Mouse (Mus musculus): Measurements from ENCODE around the gene Otoa. TPM values are rescaled to one million over a fixed set of nuclear protein-coding genes. Genes with fewer than 3 reads are reported as not detected.

Otoa gene
- polyA plus RNA-seq, 1 experiment from 2014 or later: not detected

DNA sequence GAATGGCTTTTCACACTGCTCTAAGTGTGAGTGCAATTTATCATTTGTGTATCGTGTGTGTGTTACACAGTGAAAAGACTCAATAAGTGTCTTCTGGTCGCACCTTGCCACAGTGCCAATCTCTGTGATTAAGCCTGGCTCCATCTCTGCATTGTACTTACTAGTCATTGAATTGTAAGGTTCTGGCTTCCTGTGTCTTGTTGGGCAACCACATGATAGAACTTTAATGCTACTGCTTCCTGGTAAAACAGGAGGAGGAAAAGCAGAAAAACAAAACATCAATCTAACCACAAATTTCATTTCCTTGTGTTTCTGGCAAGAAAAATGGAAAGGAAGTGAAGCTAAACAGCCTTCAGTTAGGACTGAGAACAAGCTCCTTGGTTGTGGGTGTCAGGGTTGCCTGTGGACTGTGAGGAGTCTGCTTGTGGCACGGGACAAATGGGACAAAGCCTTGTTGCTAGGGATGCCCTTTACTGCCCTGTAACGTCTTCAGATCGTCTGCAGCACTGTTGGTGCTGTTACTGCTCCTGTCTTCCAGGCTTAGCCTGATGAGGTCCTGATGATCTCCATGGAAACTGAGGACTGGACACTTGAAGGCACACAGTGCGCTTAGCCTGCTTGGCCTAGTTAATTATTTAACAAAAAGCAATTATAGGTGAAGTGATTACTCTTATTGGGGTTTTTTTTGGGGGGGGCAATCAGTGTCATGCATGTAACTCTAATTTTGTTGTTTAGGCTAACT lies 21.8 kb upstream of the Otoa start:
- WGBS: 76% methylated on average over 6 of the region's 6 CpGs
- Histone ChIP-seq H3K36me3 (peaks cover 85% of the 10 kb centered on the region), H3K4me3 (no peak overlapping the region)

GRCm38 (mm10) chr7:121064309-121064708 lies 17.1 kb upstream of the Otoa start:
- no peaks in the 10 kb centered on the region for H3K27me3 ChIP-seq (ENCODE audit: low read depth, poor library complexity, severe bottlenecking)
- H3K4me3 ChIP-seq: no peak overlapping the region
- H3K27ac ChIP-seq: no peak overlapping the region
- peaks cover 78% of the 10 kb centered on the region for H3K36me3 ChIP-seq
- H3K4me1 ChIP-seq: no peaks in the 10 kb centered on the region
- no peaks in the 10 kb centered on the region for H3K9me3 ChIP-seq (replicated peaks)
- DNase-seq (ENCODE audit: low spot score): no peak
- WGBS: 74% methylated on average over 4 of the region's 4 CpGs

More for the DNA sequence above, 21.8 kb upstream of the Otoa start:
- H3K27ac ChIP-seq: no peak overlapping the region
- DNase-seq (ENCODE audit: low spot score): no peak
- H3K9me3 ChIP-seq (replicated peaks): no peaks in the 10 kb centered on the region
- H3K27me3 ChIP-seq (ENCODE audit: low read depth, poor library complexity, severe bottlenecking): no peaks in the 10 kb centered on the region
- no peaks in the 10 kb centered on the region for H3K4me1 ChIP-seq

DNA sequence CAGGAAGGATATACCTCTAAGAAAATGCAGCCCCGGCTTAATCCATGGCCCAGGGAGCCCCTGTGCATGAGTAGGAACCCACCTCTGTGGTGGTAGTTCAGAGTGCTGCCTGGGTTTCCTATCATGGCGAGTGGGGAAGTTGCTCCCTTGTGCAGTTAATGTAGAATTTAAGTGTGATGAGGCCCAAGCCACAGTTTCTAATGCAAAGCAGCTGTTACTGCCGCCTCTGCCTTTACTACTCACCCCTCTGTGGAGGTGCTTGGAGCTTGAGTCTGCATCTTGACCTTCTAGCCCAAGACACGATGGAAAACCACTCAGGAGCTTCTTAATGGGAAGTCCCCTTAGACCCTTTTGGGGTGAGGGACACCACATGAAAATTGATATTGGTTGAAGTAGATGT lies 10.2 kb upstream of the Otoa start:
- WGBS: 77% methylated on average over 4 of the region's 4 CpGs
- peaks cover 87% of the 10 kb centered on the region for H3K36me3 ChIP-seq

GRCm38 (mm10) chr7:121072506-121072905 lies 8.9 kb upstream of the Otoa start:
- Histone ChIP-seq H3K9me3 (replicated peaks) (no peaks in the 10 kb centered on the region), H3K4me1 (0 out of 2 replicates have a peak, but pooled peaks cover 4% of the 10 kb centered on the region), H3K27ac (no peak overlapping the region), H3K27me3 (ENCODE audit: low read depth, poor library complexity, severe bottlenecking) (no peaks in the 10 kb centered on the region), H3K36me3 (peaks cover 88% of the 10 kb centered on the region), H3K4me3 (no peak overlapping the region)
- DNase-seq (ENCODE audit: low spot score): no peak
- WGBS: 93% methylated on average over 5 of the region's 5 CpGs

More for the DNA sequence above, 10.2 kb upstream of the Otoa start:
- no peaks in the 10 kb centered on the region for H3K27me3 ChIP-seq (ENCODE audit: low read depth, poor library complexity, severe bottlenecking)
- DNase-seq (ENCODE audit: low spot score): no peak
- no peak overlapping the region for H3K4me3 ChIP-seq
- no peak overlapping the region for H3K27ac ChIP-seq
- no peaks in the 10 kb centered on the region for H3K9me3 ChIP-seq (replicated peaks)
- 0 out of 2 replicates have a peak, but pooled peaks cover 4% of the 10 kb centered on the region for H3K4me1 ChIP-seq

DNA sequence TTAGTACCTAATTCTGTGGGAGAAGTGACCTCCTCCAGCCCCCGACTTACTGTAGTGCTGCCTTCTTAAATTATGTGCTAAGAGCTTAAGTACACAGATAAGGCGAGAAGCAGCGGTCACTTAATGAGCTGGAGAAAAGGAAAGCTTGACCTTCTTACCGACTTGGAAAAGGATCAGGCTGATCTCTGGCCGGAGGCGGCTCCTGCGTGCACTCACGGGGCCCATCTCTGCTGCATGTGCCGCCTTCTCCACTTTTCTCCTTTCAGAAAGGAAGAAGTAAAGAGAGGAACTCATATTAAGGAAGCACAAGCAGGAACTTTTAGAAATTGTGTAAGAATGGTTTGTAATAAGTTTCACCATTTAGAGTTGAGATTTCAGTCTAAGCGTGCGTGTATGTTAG lies 7.2 kb upstream of the Otoa start, which contains the start of gene Igsf6:
Gene Igsf6, minus strand, starts transcription at position 292 of the 400 bp plus-strand sequence.
- no peak within 1 kb of the TSS for H3K4me3 ChIP-seq
- peaks cover 88% of the 10 kb centered on the region for H3K36me3 ChIP-seq
- H3K27me3 ChIP-seq (ENCODE audit: low read depth, poor library complexity, severe bottlenecking): no peaks in the 10 kb centered on the region
- DNase-seq (ENCODE audit: low spot score): no peak
- WGBS: 84% methylated on average over 11 of the region's 11 CpGs
- H3K4me1 ChIP-seq: 0 out of 2 replicates have a peak, but pooled peaks cover 4% of the 10 kb centered on the region
- H3K27ac ChIP-seq: no peak within 1 kb of the TSS
- H3K9me3 ChIP-seq (replicated peaks): no peaks in the 10 kb centered on the region

- no peak for DNase-seq (ENCODE audit: low spot score)
- WGBS: 89% methylated on average over 6 of the region's 6 CpGs
- Histone ChIP-seq H3K27me3 (ENCODE audit: low read depth, poor library complexity, severe bottlenecking) (no peaks in the 10 kb centered on the region), H3K4me3 (no peak overlapping the region), H3K36me3 (peaks cover 87% of the 10 kb centered on the region), H3K27ac (no peak overlapping the region), H3K4me1 (0 out of 2 replicates have a peak, but pooled peaks cover 4% of the 10 kb centered on the region), H3K9me3 (replicated peaks) (no peaks in the 10 kb centered on the region)
These were observed 6.5 kb upstream of the Otoa start for GRCm38 (mm10) chr7:121074801-121075400.

DNA sequence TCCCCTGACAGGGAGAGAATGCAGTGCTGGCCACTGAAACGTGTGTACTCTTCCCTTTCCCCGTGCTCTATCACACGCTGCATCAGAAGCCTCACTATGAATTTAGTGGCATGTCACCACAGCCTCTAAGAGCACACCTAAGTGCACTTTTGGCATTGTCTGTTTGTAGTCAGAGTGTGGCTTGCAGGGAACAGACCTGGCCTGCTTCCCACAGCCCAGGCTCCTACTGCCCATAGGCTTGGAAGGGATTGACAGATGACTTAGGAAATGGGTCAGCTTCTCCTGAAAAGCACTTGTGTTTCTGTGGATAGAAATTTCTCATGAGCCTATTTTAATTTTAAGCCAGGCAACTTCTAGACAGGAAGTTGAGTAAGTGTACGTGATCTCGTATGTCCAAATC lies 6.0 kb upstream of the Otoa start:
- Histone ChIP-seq H3K36me3 (peaks cover 87% of the 10 kb centered on the region), H3K27ac (no peak overlapping the region), H3K4me1 (0 out of 2 replicates have a peak, but pooled peaks cover 4% of the 10 kb centered on the region), H3K27me3 (ENCODE audit: low read depth, poor library complexity, severe bottlenecking) (no peaks in the 10 kb centered on the region), H3K4me3 (no peak overlapping the region), H3K9me3 (replicated peaks) (no peaks in the 10 kb centered on the region)
- no peak for DNase-seq (ENCODE audit: low spot score)
- WGBS: 92% methylated on average over 5 of the region's 5 CpGs

GRCm38 (mm10) chr7:121077311-121077710 lies 4.1 kb upstream of the Otoa start:
- Histone ChIP-seq H3K27me3 (ENCODE audit: low read depth, poor library complexity, severe bottlenecking) (no peaks in the 10 kb centered on the region), H3K36me3 (peaks cover 71% of the 10 kb centered on the region), H3K9me3 (replicated peaks) (no peaks in the 10 kb centered on the region), H3K4me1 (peaks cover 8% of the 10 kb centered on the region), H3K27ac (no peak overlapping the region), H3K4me3 (no peak overlapping the region)
- WGBS: 94% methylated on average over 6 of the region's 6 CpGs
- no peak for DNase-seq (ENCODE audit: low spot score)

DNA sequence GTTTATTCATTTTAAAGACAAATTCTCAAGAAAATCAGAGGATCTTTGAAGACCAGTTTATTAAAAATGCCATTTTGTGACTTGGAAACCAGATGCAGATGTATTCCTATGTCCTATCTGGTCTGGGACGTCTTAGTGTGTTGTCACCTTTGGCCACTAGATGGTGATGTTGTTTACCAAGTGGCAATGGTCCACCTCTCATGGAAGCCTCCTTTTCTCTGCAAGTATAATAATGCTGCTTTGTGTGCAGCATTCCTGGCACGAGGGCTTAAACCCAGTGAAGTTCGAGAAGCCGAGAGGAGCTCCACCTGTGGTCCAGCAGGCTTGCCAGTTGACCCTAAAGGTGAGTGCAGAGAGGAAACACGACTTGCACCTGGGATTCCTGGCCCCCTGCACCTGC lies 3.6 kb upstream of the Otoa start:
- H3K27ac ChIP-seq: no peak overlapping the region

DNA sequence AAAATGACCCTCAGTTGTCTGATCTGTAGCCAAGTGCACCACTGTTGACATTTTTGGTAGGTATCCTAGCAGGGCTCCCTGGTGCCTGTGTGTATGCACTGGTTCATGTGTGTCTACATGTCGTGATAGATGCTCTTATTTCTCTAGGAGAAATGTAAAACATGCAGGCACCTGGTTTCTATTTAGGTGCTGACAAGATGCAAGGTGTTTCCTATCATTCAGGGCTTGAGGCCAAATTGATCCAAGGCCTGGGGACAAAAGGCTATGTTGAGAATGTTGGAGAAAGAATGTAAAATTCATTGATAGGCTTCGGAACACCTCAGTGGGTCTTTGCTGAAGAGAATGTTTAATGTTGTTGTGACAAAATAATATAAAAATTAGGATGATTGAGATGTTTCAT lies 366 bp downstream of the Otoa start:
- Histone ChIP-seq H3K9me3 (replicated peaks) (no peaks in the 10 kb centered on the region), H3K4me1 (peaks cover 30% of the 10 kb centered on the region), H3K4me3 (no peak overlapping the region), H3K27ac (no peak overlapping the region), H3K27me3 (ENCODE audit: low read depth, poor library complexity, severe bottlenecking) (no peaks in the 10 kb centered on the region), H3K36me3 (peaks cover 32% of the 10 kb centered on the region)
- WGBS: 59% methylated on average over 2 of the region's 2 CpGs
- no peak for DNase-seq (ENCODE audit: low spot score)

More for the DNA sequence above, 3.6 kb upstream of the Otoa start:
- H3K4me1 ChIP-seq: peaks cover 11% of the 10 kb centered on the region
- no peak overlapping the region for H3K4me3 ChIP-seq
- 44% methylated on average over 5 of the region's 5 CpGs for WGBS
- H3K36me3 ChIP-seq: peaks cover 67% of the 10 kb centered on the region
- DNase-seq (ENCODE audit: low spot score): peak; percentile 40
- H3K9me3 ChIP-seq (replicated peaks): no peaks in the 10 kb centered on the region
- no peaks in the 10 kb centered on the region for H3K27me3 ChIP-seq (ENCODE audit: low read depth, poor library complexity, severe bottlenecking)

DNA sequence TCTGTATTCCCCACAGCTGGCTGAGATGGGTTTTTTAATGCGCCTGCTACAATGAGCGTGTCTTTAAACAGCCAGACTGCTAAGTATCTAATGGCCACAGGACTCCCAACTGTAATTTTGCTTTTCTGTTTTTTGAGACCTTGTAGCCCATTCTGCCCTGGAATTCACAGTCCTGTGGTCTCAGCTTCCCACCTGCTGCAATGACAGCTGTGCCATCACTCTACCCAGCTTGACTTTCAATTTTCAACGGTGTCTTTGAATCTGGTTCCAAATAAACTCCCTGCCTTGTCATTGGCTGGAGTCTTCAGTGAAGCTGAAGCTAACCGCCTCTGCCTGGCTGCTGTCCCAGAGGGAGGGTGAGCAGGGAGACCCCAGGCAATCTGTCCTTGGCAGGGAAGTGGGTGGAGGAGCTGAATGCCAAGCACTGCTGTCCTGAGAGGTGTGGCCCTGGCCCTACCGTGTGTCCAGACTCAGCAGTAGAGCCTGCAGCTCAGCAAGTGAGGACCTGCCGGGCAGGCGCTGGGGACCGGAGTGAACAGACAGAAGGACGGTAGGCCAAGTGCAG lies 1.6 kb downstream of the Otoa start:
- no peak overlapping the region for H3K4me3 ChIP-seq
- H3K27me3 ChIP-seq (ENCODE audit: low read depth, poor library complexity, severe bottlenecking): no peaks in the 10 kb centered on the region
- DNase-seq (ENCODE audit: low spot score): no peak
- 78% methylated on average over 9 of the region's 9 CpGs for WGBS
- peaks cover 30% of the 10 kb centered on the region for H3K4me1 ChIP-seq
- no peak overlapping the region for H3K27ac ChIP-seq
- H3K36me3 ChIP-seq: peaks cover 20% of the 10 kb centered on the region
- no peaks in the 10 kb centered on the region for H3K9me3 ChIP-seq (replicated peaks)

- Histone ChIP-seq H3K36me3 (peaks cover 7% of the 10 kb centered on the region; the same call in 1 of the 2 replicates), H3K4me1 (peaks cover 30% of the 10 kb centered on the region), H3K9me3 (replicated peaks) (no peaks in the 10 kb centered on the region), H3K27me3 (ENCODE audit: low read depth, poor library complexity, severe bottlenecking) (no peaks in the 10 kb centered on the region), H3K27ac (no peak overlapping the region), H3K4me3 (no peak overlapping the region)
- DNase-seq (ENCODE audit: low spot score): no peak
- 78% methylated on average over 8 of the region's 8 CpGs for WGBS
These were observed 3.5 kb downstream of the Otoa start for GRCm38 (mm10) chr7:121084840-121085453.

DNA sequence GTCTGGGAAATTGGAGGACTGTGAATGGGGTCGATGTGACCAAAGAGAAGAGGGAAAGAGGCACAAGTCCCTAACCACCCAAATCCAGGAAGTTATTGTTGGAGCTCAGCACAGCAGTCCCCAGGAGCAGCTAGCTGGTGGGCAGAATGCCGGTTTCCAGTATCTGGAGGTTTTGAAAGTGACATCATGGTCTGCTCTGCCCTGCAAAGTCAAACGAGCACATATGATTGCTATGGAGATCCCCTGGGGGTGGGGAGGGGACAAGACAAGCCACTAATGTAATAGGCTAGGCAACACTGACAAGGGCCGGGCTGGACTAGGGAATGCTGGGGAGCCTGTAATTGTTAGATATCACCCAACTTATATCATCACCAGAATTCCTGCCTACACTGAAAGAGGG lies 4.0 kb downstream of the Otoa start:
- DNase-seq (ENCODE audit: low spot score): no peak
- no peak overlapping the region for H3K27ac ChIP-seq
- H3K4me3 ChIP-seq: no peak overlapping the region
- peaks cover 2% of the 10 kb centered on the region; the same call in 1 of the 2 replicates for H3K36me3 ChIP-seq
- 50% methylated on average over 4 of the region's 4 CpGs for WGBS
- H3K4me1 ChIP-seq: peaks cover 30% of the 10 kb centered on the region
- H3K27me3 ChIP-seq (ENCODE audit: low read depth, poor library complexity, severe bottlenecking): no peaks in the 10 kb centered on the region
- H3K9me3 ChIP-seq (replicated peaks): no peaks in the 10 kb centered on the region
